Mouse (Mus musculus) midbrain, embryonic 15.5 days (tissue): Measurements from ENCODE around the gene Arhgef10l. TPM values are rescaled to one million over a fixed set of nuclear protein-coding genes. Genes with fewer than 3 reads are reported as not detected.

ENCODE experiments used
- ATAC-seq: fragments of 200-750 bp; cut with Nextera tagmentation; replicated peaks from 2 replicates; pipeline ENCODE4 v1.8.0; 2017; ENCODE audit warnings: moderate TSS enrichment
- H3K27ac ChIP-seq: fragments of 300-500 bp; sonication (generic); 2 replicates; pipeline ENCODE4 v1.5.1; 2015; ENCODE audit warnings: mild to moderate bottlenecking, inconsistent platforms
- H3K27me3 ChIP-seq: fragments of 300-500 bp; sonication (generic); replicated peaks from 2 replicates; pipeline ENCODE4 v1.6.1; 2015; ENCODE audit warnings: inconsistent platforms
- H3K36me3 ChIP-seq: fragments of 300-500 bp; sonication (generic); replicated peaks from 2 replicates; pipeline ENCODE4 v1.6.1; 2015; ENCODE audit warnings: inconsistent platforms
- H3K4me1 ChIP-seq: fragments of 300-500 bp; sonication (generic); 2 replicates; pipeline ENCODE4 v1.6.1; 2015; ENCODE audit warnings: inconsistent platforms
- H3K4me2 ChIP-seq: fragments of 300-500 bp; sonication (generic); 2 replicates; pipeline ENCODE4 v1.6.1; 2015; ENCODE audit warnings: inconsistent platforms, mild to moderate bottlenecking, moderate library complexity
- H3K4me3 ChIP-seq: fragments of 300-500 bp; sonication (generic); 2 replicates; pipeline ENCODE4 v1.5.1; 2015; ENCODE audit warnings: mild to moderate bottlenecking, inconsistent platforms
- H3K9ac ChIP-seq: fragments of 300-500 bp; sonication (generic); 2 replicates; pipeline ENCODE4 v1.6.1; 2015; ENCODE audit warnings: mild to moderate bottlenecking, inconsistent platforms
- H3K9me3 ChIP-seq: fragments of 300-500 bp; sonication (generic); 2 replicates; pipeline ENCODE4 v1.6.1; 2016; ENCODE audit warnings: inconsistent platforms
- WGBS: fragments of 180-500 bp; shearing (Covaris S2); methylation state at CpG from one replicate; pipeline ENCODE4 v1.1.7; 2015; ENCODE audit warnings: mixed read lengths; 5-methylcytosine and 5-hydroxymethylcytosine counted together
- polyA plus RNA-seq: library from polyadenylated mRNA; unstranded; fragments of >200 nt; fragmentation: Nextera tagmentation; extraction: Ambion mirVana; gene quantifications from 2 replicates; pipeline ENCODE4 v1.2.1, GENCODE M21; 2015

The Arhgef10l gene
- polyA plus RNA-seq, 1 experiment from 2014 or later, result 30.7 TPM

- Histone ChIP-seq H3K4me1 (peaks cover 11% of the 10 kb centered on the region; the same call in 1 of the 2 replicates), H3K27ac (peak overlapping the region; percentile 18; the same call in 1 of the 2 replicates), H3K27me3 (no peaks in the 10 kb centered on the region), H3K4me2 (no peak overlapping the region), H3K4me3 (no peak overlapping the region), H3K36me3 (peaks cover 2% of the 10 kb centered on the region; the same call in 1 of the 2 replicates), H3K9ac (no peak overlapping the region), H3K9me3 (no peaks in the 10 kb centered on the region)
- ATAC-seq, result no peak
- WGBS, result 66% methylated on average over 16 of the region's 16 CpGs
Observed at GRCm38 (mm10) chr4:140617391-140618385, 48.1 kb downstream of the Arhgef10l start.

DNA sequence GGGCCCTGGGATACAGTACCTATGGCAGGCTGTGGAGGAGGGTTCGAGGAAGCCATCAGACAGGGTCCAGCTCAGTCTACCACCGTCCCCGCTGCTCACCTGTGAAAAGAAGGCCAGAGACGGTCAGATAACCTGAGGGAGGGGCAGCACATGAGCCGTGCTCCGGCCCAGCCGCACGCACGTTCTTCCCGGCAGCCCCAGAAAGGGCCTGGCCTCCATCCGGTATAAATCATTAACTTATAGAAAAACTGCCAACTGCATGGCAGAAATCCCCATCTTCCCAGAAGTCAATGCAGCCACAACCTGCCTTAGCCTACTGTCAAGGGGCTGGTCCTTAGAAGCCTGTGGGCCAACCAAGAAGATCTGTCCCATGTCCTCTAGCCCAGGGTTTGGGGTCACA is 48.9 kb downstream of the Arhgef10l start:
- no peak overlapping the region for H3K27ac ChIP-seq

GRCm38 (mm10) chr4:140616196-140616595 is 49.6 kb downstream of the Arhgef10l start:
- Histone ChIP-seq H3K4me1 (peaks cover 16% of the 10 kb centered on the region), H3K27ac (no peak overlapping the region), H3K4me3 (no peak overlapping the region), H3K9ac (no peak overlapping the region), H3K27me3 (no peaks in the 10 kb centered on the region), H3K4me2 (no peak overlapping the region), H3K9me3 (no peaks in the 10 kb centered on the region), H3K36me3 (peaks cover 2% of the 10 kb centered on the region; the same call in 1 of the 2 replicates)
- 82% methylated on average over 7 of the region's 7 CpGs for WGBS
- no peak for ATAC-seq

More for the DNA sequence above, 48.9 kb downstream of the Arhgef10l start:
- H3K9me3 ChIP-seq, result no peaks in the 10 kb centered on the region
- WGBS, result 92% methylated on average over 11 of the region's 11 CpGs
- H3K9ac ChIP-seq, result no peak overlapping the region
- H3K4me1 ChIP-seq, result peaks cover 10% of the 10 kb centered on the region
- no peak overlapping the region for H3K4me3 ChIP-seq
- H3K4me2 ChIP-seq, result no peak overlapping the region
- no peak for ATAC-seq
- H3K36me3 ChIP-seq, result peaks cover 2% of the 10 kb centered on the region; the same call in 1 of the 2 replicates
- no peaks in the 10 kb centered on the region for H3K27me3 ChIP-seq

DNA sequence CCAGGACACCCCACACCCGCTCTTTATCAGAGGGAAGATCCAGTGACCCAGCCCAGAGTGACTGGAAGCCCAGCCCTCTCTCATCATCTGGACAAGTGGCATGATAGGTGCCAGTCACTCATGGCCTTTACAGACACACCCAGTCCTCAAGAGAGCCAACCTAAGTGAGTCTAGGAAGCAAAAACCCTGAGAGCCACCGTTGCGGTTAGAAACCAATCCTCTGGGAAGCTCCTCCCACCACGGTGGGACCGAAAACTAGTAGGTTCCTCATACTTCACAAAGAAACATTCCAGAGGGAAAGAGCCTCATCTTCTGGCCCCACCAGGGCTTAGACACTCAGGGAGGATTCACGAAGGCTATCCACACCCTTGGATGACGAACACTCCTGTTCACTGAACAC is 50.0 kb downstream of the Arhgef10l start:
- peaks cover 2% of the 10 kb centered on the region; the same call in 1 of the 2 replicates for H3K36me3 ChIP-seq
- no peak for ATAC-seq
- peaks cover 19% of the 10 kb centered on the region for H3K4me1 ChIP-seq
- no peak overlapping the region for H3K9ac ChIP-seq
- no peak overlapping the region for H3K27ac ChIP-seq
- H3K4me3 ChIP-seq, result no peak overlapping the region
- WGBS, result 91% methylated on average over 7 of the region's 7 CpGs
- no peak overlapping the region for H3K4me2 ChIP-seq
- no peaks in the 10 kb centered on the region for H3K9me3 ChIP-seq
- H3K27me3 ChIP-seq, result no peaks in the 10 kb centered on the region

- Histone ChIP-seq H3K36me3 (peaks cover 7% of the 10 kb centered on the region; the same call in 1 of the 2 replicates), H3K27me3 (no peaks in the 10 kb centered on the region), H3K4me3 (no peak overlapping the region), H3K9me3 (no peaks in the 10 kb centered on the region), H3K9ac (no peak overlapping the region), H3K4me2 (no peak overlapping the region), H3K4me1 (peaks cover 19% of the 10 kb centered on the region), H3K27ac (0 out of 2 replicates have a peak overlapping the region, but pooled peaks have one; percentile 5)
- WGBS, result 63% methylated on average over 5 of the region's 5 CpGs
- ATAC-seq, result no peak
Observed at GRCm38 (mm10) chr4:140614553-140614952, 51.3 kb downstream of the Arhgef10l start.

GRCm38 (mm10) chr4:140614145-140614544 is 51.7 kb downstream of the Arhgef10l start:
- 89% methylated on average over 6 of the region's 6 CpGs for WGBS
- no peak overlapping the region for H3K4me3 ChIP-seq
- no peak overlapping the region for H3K4me2 ChIP-seq
- H3K9me3 ChIP-seq, result no peaks in the 10 kb centered on the region
- H3K4me1 ChIP-seq, result peaks cover 19% of the 10 kb centered on the region
- peaks cover 11% of the 10 kb centered on the region; the same call in 1 of the 2 replicates for H3K36me3 ChIP-seq
- H3K27me3 ChIP-seq, result no peaks in the 10 kb centered on the region
- no peak for ATAC-seq
- no peak overlapping the region for H3K9ac ChIP-seq
- 0 out of 2 replicates have a peak overlapping the region, but pooled peaks have one; percentile 5 for H3K27ac ChIP-seq

DNA sequence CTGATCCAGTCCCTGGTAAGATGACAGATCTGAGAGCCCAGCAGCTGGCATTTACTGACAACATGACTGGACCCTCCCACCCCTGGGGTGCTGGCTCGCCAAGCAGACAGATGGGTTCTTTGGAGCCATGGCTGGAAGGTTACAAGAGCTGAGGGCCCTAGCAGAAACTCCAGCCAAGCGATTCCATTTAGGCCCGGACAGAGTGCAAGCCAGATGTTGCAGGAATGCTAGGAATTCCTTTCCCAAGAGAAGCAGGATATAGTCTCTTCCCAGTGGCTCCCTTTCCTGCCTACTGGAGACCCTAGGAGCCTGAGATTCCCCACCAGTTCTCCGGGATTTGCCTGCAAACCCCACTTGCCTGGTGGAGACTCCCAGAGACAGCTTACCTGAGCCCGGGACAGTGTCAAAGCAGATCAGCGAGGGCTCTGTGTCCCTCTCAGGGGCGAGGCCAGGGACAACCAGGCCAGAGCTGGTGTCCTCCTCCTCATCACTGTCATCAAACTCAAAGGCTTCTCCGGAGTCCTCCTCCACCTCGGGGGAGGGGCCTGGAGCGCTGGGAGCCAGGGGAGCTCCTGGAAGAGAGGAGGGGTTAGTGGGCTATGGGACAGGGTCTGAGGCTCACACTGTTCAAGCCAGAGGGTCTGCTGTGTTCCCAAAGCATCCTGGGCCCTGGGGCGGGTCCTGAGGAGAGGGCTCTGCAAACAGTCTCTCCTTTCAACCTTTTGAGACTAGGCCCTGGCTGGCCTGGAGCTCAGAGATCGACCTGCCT is 54.8 kb downstream of the Arhgef10l start:
- no peak for ATAC-seq
- no peak overlapping the region for H3K27ac ChIP-seq
- H3K36me3 ChIP-seq, result peaks cover 14% of the 10 kb centered on the region; the same call in 1 of the 2 replicates
- H3K27me3 ChIP-seq, result no peaks in the 10 kb centered on the region
- H3K9ac ChIP-seq, result no peak overlapping the region
- no peak overlapping the region for H3K4me2 ChIP-seq
- peaks cover 11% of the 10 kb centered on the region for H3K4me1 ChIP-seq
- no peak overlapping the region for H3K4me3 ChIP-seq
- WGBS, result 43% methylated on average over 12 of the region's 12 CpGs
- no peaks in the 10 kb centered on the region for H3K9me3 ChIP-seq

GRCm38 (mm10) chr4:140608228-140608720 is 57.5 kb downstream of the Arhgef10l start:
- Histone ChIP-seq H3K36me3 (0 out of 2 replicates have a peak, but pooled peaks cover 12% of the 10 kb centered on the region), H3K4me3 (no peak overlapping the region), H3K27me3 (no peaks in the 10 kb centered on the region), H3K9ac (no peak overlapping the region), H3K4me1 (peaks cover 15% of the 10 kb centered on the region), H3K27ac (no peak overlapping the region), H3K4me2 (no peak overlapping the region), H3K9me3 (no peaks in the 10 kb centered on the region)
- 78% methylated on average over 9 of the region's 9 CpGs for WGBS
- no peak for ATAC-seq

DNA sequence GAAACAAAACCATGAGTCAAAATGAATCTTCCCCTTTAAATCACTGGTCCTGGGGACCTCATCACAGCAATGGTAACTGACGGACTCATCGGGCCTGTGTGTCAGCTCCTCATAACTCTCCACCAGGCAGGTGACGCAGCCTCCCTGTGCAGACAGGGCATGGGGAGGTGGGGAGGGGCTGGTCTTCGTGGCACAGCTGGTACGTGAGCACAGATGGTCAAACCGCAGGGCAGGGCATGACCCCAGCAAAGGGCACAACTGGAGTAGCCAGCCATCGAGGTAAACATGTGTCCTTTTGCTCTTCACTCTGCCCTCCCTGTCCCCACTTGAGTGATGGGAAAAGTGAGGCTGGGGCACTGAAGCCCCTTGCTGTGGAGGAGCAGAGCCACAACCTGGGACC is 59.0 kb downstream of the Arhgef10l start:
- peaks cover 12% of the 10 kb centered on the region for H3K4me1 ChIP-seq
- H3K9me3 ChIP-seq, result no peaks in the 10 kb centered on the region
- no peaks in the 10 kb centered on the region for H3K27me3 ChIP-seq
- H3K36me3 ChIP-seq, result 0 out of 2 replicates have a peak, but pooled peaks cover 12% of the 10 kb centered on the region
- no peak for ATAC-seq
- H3K9ac ChIP-seq, result no peak overlapping the region
- 86% methylated on average over 7 of the region's 7 CpGs for WGBS
- H3K4me2 ChIP-seq, result no peak overlapping the region
- peak overlapping the region; percentile 50; the same call in 1 of the 2 replicates for H3K27ac ChIP-seq
- H3K4me3 ChIP-seq, result no peak overlapping the region

GRCm38 (mm10) chr4:140606197-140606596 is 59.6 kb downstream of the Arhgef10l start:
- no peaks in the 10 kb centered on the region for H3K9me3 ChIP-seq
- no peak overlapping the region for H3K4me3 ChIP-seq
- H3K9ac ChIP-seq, result no peak overlapping the region
- 0 out of 2 replicates have a peak, but pooled peaks cover 12% of the 10 kb centered on the region for H3K36me3 ChIP-seq
- H3K27me3 ChIP-seq, result no peaks in the 10 kb centered on the region
- peaks cover 7% of the 10 kb centered on the region for H3K4me1 ChIP-seq
- WGBS, result 66% methylated on average over 7 of the region's 7 CpGs
- no peak overlapping the region for H3K4me2 ChIP-seq
- H3K27ac ChIP-seq, result peak overlapping the region; percentile 52; the same call in 1 of the 2 replicates
- peak; percentile 37; the same call in 1 of the 2 replicates for ATAC-seq

GRCm38 (mm10) chr4:140605790-140606189 is 60.0 kb downstream of the Arhgef10l start:
- 65% methylated on average over 7 of the region's 7 CpGs for WGBS
- Histone ChIP-seq H3K36me3 (0 out of 2 replicates have a peak, but pooled peaks cover 12% of the 10 kb centered on the region), H3K4me1 (peaks cover 4% of the 10 kb centered on the region; the same call in 1 of the 2 replicates), H3K4me3 (no peak overlapping the region), H3K4me2 (no peak overlapping the region), H3K9me3 (no peaks in the 10 kb centered on the region), H3K27ac (peak overlapping the region; percentile 52), H3K27me3 (no peaks in the 10 kb centered on the region), H3K9ac (no peak overlapping the region)
- peak; percentile 55; the same call in 1 of the 2 replicates for ATAC-seq
